Mouse (Mus musculus): ENCODE data around the gene Methig1.

Methig1 gene

DNA sequence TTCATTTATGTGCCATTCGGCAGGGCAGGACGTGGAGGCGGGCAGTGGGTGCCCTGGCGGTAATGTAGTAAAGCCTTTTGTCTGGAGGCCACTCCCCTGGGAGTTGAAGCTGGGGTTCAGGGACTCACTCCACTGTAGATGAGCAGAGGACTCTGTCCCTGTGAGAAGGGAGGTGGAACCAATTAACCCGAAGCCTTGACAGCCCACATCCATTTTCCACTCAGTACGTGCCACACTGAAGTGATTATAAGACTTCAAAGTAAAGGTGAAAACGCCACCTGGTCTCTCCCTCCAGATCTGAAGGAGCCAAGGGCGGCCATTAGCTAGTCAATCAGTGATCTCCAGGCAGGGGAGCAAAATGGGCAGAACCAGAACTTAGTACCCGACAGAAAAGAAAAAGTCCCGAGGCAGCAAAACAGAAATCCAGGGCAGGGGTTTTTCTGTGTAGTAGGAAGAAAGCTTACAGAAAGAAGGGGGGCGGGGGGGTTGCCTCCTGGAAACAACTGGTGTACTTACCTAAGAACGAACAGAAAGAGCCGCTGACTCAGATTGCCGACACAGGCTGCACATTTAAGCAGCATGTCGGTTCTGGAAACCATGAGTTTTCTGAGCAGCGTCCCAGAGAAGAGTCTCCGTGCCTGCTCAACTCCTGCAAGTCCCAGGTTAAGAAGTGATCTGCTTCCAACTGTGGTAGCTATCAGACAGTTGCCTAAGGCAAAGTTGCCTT lies 71.6 kb downstream of the Methig1 start, which contains the start of gene Slc11a2:
Gene Slc11a2, minus strand, starts transcription at position 677 of the 727 bp plus-strand sequence.
- DNase-seq (ENCODE audit: low spot score), result no peak

DNA sequence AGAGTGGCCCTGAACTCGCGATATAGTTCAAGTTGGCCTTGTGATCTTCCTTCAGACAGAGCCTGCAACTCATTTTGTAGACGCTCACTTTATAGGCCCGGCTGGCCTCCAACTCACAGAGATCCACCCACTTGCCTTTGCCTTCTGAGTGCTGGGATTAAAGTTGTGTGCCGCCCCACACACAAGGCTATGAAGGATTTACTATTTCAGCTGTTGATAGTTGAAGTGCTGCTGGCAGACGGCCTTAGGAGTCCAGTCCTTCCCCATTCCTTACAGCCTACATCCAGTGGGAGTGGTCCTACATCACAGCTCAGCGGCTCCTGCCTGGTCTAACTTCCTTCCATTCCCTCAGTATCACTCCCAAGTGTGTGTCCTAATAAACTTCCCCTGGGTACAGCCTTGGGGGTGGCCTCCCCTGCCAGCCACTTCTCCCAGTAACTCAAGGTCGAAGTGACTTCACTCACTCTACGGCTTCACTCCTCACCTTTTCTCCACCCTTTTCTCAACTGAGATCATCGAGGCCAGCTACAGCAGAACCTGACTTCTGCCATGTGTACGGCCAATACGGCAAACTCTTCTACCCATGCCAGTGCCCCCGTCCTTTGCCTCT lies 75.5 kb downstream of the Methig1 start:
- peak; percentile 71 for DNase-seq (ENCODE audit: low spot score)

DNA sequence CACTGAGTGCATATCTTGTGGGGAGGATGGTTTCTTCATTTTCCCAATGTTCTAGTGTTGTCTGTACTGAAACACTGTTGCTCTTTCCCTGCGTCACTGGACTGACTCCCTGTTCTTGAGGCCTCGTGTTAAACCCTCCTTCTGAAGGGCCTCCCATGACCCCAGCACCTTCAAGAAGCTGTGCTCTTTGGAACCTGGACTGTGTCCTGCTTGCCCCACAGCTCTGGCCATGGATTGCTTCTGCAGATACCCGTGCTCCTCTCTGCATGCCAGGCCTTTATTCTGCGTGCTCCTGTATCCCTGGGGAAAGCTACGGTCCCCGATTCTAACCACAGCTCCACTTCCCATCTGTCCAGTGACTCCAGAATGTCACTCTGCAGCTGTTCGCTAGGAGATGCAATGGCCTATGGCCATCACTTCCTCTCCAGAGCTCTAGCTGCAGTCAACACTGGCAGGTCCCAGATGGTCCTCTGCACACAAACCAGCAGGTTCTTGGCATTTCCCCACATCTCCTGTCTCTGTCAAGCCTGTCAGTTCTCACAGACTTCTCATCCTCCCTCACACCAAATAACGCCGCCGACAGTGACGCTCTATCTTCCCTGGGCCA lies 77.1 kb downstream of the Methig1 start:
- DNase-seq (ENCODE audit: low spot score), result peak; percentile 73

DNA sequence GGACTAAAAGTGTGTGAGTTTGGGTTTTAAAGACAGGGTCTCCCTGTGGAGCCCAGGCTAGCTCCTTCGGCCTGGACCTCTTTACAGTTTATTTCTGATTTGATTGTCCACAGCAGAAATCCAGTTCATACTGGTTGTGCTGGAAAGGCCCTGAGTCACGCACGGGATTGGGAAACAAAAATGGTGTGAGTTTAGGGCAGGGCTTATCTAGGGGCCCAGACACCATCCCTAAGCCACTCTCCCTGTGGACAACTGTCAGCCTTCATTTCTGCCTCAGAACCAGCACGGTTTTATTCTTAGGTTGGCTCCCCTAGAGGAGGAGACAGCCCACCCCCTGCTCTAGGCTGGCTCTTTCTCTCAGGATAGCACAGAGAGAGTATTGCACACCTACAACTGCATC lies 80.3 kb downstream of the Methig1 start:
- no peak for DNase-seq (ENCODE audit: low spot score)

All from testis, postnatal 14 days (tissue).